Mouse (Mus musculus) ZHBTc4 (cell line): ENCODE results near the gene Dnmt3c.
"Not testable (repeated sequence)": the region's sequence is repeated elsewhere in the genome, so short reads cannot be mapped to it uniquely, and the experiment has no call there.

ENCODE experiments used
- DNase-seq: peaks from one replicate; pipeline ENCODE4 v3.0.0-alpha.2; 2011; ENCODE audit warnings: low read depth, low spot score

Dnmt3c gene

GRCm38 (mm10) chr2:153717861-153718260, 21.4 kb downstream of the Dnmt3c start:
- DNase-seq = not testable (repeated sequence)

- DNase-seq = no peak
Measured at GRCm38 (mm10) chr2:153723098-153723497, 26.6 kb downstream of the Dnmt3c start.

DNA sequence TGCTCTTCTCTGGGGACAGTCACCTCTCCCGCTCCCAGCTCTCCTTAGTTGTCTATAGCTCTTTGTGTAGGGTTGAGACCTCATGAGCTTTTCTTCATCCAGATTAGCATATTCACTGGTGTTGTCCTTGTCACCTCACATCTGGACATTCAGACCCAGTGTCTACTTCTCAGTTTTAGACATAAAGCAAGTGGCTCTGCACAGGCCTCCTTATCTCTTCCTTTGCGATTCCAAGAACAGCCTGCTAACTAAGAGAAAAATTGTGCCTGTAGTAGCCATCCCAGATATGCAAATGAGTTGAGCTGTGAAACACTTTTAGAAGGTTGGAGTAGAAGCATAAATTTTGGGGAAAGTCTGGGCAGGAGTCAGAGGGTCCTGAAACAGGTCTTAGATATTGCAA, 28.0 kb downstream of the Dnmt3c start:
- no peak for DNase-seq

DNA sequence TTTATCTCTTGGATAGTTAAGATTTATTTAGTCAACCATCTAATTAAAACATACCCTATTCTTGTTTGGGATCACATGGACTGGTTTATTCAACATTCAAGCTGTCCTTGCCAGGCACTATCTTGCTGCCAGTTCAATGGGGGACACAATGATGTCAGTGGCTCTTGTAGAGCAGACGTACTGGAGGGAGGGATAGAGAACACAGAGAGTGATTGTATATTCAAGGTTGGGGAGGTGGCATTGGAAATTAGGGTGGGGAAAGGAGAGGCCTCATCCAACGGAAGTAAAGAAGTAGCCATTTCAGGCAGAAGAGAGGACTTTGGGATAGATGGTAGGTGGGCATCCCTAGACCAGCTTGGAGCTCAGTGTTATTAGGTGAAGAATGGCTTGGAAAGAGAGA, 28.4 kb downstream of the Dnmt3c start:
- no peak for DNase-seq

DNA sequence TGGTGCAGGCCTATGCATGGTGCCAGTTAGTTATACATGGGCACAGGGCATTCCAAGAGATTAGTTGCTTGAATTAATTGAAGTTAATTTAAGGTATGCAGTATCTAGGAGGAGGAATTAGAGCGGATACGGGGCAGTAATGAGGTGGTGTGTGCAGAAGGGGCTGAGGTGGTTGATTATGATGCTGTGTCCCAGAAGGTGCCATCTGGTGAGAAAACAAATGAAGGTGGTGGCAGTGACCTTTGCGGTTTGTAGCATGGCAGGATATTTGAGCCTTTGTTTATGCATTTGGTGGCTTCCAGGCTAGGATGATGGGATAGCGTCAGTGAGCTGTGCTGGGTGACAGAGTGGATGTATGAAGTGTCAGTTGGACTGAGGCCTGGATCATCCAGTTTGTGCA, 28.8 kb downstream of the Dnmt3c start:
- no peak for DNase-seq

GRCm38 (mm10) chr2:153734033-153734432, 37.6 kb downstream of the Dnmt3c start:
- no peak for DNase-seq

GRCm38 (mm10) chr2:153740500-153741436, 44.3 kb downstream of the Dnmt3c start, which contains the start of gene Mapre1:
Mapre1 (plus strand) TSS chr2:153741274.
- DNase-seq = peak; percentile 100

DNA sequence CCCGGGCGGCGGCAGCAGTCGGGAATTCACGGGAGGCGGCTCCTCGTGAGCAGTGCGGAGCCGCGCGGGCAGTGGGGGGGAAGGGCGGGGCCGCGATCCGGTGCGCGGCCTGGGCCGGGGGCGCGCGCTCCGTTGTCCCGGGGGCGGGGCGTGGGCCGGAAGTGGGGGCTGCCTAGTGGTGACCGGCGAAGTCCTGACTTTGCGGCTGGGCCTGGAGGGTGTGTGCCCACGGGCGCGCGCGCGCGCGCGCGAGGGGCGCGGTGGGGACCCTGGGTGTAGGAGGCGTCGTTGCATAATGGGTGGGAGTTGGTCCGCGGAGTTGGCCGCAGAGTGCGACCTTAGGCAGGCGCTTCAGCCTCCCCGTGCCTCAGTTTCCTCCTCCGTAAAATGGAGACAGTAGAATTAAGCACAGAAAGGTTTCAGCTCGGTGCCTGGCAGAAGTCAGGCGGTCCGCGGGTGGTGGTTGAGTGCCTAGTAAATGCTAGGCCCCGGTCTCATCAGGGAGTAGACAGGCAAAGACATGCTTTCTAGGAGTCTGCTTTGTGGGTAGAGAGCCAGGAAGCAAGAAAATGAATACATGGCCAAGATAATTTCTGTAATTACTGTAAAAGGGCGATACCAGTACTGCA, 45.1 kb downstream of the Dnmt3c start:
- peak; percentile 92 for DNase-seq

DNA sequence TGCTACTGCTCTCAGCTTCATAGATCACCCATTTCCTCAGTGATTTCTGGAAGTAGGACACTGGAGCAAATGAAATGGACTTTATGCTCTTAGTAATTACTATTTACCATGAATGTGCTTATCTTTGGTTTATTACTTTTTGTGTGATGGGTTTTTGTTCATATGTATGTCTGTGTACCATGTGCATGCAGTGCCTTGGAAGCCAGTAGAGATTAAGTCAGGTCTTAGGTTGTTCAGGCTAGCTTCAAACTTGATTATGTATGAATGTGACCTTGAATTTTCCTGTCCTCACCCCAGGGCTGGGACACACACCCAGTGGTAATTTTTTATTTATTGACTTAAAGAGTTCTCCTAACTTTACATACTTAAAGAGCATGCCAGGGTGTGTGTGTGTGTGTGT, 51.5 kb downstream of the Dnmt3c start:
- no peak for DNase-seq

GRCm38 (mm10) chr2:153750363-153750762, 53.9 kb downstream of the Dnmt3c start:
- no peak for DNase-seq

GRCm38 (mm10) chr2:153762121-153762520, 65.7 kb downstream of the Dnmt3c start:
- no peak for DNase-seq

DNA sequence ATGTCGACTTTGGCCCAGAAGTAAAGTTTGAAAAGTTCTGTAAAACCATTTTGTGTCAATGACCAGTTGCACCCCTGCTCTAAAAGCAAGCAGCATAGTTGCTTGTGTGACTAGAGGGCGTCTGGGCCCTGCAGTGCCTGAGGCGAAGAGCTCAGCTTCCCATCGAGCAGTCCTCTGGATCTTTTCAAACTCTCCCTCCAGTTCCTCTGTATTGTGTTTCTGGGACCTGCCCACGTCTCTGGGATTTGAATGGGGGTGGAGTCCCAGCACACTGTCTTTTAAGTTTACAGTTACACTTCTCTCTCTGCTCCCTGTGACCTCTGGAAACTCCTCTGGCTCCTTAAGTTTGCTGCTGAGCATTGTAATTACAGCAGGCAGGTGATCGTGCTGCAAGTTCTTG, 71.0 kb downstream of the Dnmt3c start:
- DNase-seq = peak; percentile 85

DNA sequence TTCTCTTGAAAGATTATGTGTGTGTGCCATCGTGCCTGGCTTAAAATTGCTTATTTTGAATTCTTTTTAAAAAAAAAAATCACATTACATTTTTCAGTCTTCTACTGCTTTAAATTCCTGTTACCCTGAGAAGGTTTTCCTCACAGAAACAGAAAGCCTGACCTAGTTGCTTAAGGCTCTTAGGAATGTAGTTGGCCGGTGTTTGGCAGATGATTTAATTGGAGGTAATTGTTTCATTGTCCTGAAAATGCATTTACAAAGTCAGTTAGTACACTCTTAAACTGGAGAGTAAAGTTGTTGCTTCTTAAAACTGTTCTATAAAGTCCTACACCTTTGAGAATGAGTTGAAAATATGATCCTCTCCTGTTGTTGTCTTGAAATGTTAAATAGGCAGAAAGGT, 72.4 kb downstream of the Dnmt3c start:
- DNase-seq = no peak

GRCm38 (mm10) chr2:153772950-153773349, 76.5 kb downstream of the Dnmt3c start:
- no peak for DNase-seq

GRCm38 (mm10) chr2:153775472-153775871, 79.0 kb downstream of the Dnmt3c start:
- DNase-seq = no peak

DNA sequence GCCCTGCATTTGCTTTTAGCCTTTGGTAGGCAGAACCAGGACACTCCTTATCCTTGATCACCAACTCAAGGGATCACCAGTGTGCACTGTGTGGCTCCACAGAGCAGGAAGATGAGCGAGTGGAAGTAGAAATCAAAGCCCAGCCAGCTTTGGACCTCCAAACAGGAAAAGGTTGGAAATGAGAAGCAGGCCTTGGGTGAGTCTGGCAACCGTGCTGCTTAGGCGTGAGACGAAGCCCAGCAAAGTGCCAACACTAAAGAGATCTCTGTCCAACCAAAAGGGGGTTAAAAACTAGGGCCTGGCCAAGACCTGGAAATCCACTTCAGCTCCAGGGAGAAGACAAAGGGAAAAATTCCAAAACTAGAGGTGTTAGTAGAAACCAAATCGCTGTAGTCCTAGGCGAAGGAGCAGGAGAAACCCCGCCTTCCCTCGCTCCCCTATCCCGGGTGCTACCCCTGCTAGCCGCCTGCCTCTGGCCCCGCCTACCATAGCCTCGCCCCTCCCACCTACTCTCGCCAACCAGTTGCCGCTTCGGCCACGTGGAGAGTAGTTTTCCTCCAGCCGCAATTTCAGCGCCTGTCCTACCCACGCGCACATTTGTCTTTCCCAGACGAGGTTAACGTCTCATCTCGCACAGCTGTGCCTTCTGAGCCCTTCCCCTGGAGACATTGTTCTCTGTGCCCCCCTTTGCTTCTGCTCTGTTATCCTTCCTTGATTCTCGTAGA, 82.3 kb downstream of the Dnmt3c start:
- peak; percentile 92 for DNase-seq
